Mouse (Mus musculus) C2C12 (cell line): Measurements from ENCODE around the gene Fos. TPM values are rescaled to one million over a fixed set of nuclear protein-coding genes. Genes with fewer than 3 reads are reported as not detected.

ENCODE experiments used
- H3K27me3 ChIP-seq: one replicate; pipeline ENCODE4 v1.6.1; 2011; ENCODE audit not compliant: control insufficient read depth, insufficient read depth, insufficient read length
- H3K36me3 ChIP-seq: one replicate; pipeline ENCODE4 v1.6.1; 2011; ENCODE audit not compliant: control insufficient read depth, insufficient read depth
- H3K4me3 ChIP-seq: one replicate; pipeline ENCODE4 v1.5.1; 2011; ENCODE audit warnings: mild to moderate bottlenecking, control low read depth; ENCODE audit not compliant: poor library complexity, insufficient read depth, severe bottlenecking
- H3K79me2 ChIP-seq: one replicate; pipeline ENCODE4 v1.6.1; 2011; ENCODE audit not compliant: control insufficient read depth, insufficient read depth
- H3K79me3 ChIP-seq: one replicate; pipeline ENCODE4 v1.6.1; 2011; ENCODE audit warnings: low read depth, control low read depth
- H3ac ChIP-seq: one replicate; pipeline ENCODE3; 2011; ENCODE audit warnings: low read depth; ENCODE audit not compliant: control insufficient read depth, insufficient read length
- CEBPB ChIP-seq: IDR thresholded peaks from one replicate; pipeline ENCODE4 v1.6.1; 2011; ENCODE audit warnings: low read depth, mild to moderate bottlenecking, control low read depth, moderate library complexity
- CTCF ChIP-seq: IDR thresholded peaks from one replicate; pipeline ENCODE4 v1.5.1; 2011; ENCODE audit not compliant: control insufficient read depth, insufficient read depth, insufficient read length
- FOSL1 ChIP-seq: IDR thresholded peaks from one replicate; pipeline ENCODE4 v1.8.0; 2011; ENCODE audit warnings: mild to moderate bottlenecking, low read length; ENCODE audit not compliant: poor library complexity, insufficient read depth, severe bottlenecking
- MAX ChIP-seq: IDR thresholded peaks from one replicate; pipeline ENCODE4 v1.6.1; 2011; ENCODE audit warnings: mild to moderate bottlenecking, control low read depth
- MYOD1 ChIP-seq: IDR thresholded peaks from one replicate; pipeline ENCODE4 v1.6.1; 2011; ENCODE audit warnings: low read depth; ENCODE audit not compliant: control insufficient read depth, insufficient read length
- MYOG ChIP-seq: IDR thresholded peaks from one replicate; pipeline ENCODE4 v1.6.1; 2011; ENCODE audit not compliant: control insufficient read depth, insufficient read length; ENCODE audit errors: extremely low read depth
- USF1 ChIP-seq: IDR thresholded peaks from one replicate; pipeline ENCODE4 v1.6.1; 2011; ENCODE audit warnings: low read depth, mild to moderate bottlenecking, control low read depth, moderate library complexity
- polyA plus RNA-seq: library from polyadenylated mRNA; unstranded; fragments of >200 nt; fragmentation: generic; extraction: Trizol; gene quantifications from one replicate; pipeline ENCODE4 v1.2.1, GENCODE M21; 2012; ENCODE audit warnings: missing spikeins

Fos gene
- polyA plus RNA-seq, 1 experiment, result 2.7 TPM

DNA sequence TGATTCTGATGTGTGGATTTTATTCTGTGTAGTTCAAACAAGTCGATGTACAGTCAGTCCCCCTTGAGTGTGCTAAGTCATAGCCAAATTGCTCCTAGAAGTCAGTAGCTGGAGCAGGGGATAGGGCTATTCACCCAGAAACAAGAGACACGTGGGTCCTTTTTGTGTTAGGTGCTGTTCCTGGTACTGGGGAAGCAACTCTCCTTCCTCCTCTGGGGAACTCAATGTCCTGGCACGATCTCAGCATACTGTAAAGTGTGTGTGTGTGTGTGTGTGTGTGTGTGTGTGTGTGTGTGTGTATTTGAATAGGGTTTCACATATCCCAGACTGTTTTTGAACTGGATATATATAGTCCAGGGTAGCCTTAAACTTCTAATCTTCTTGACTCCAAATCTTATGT lies 8.8 kb upstream of the Fos start:
- no peaks in the 10 kb centered on the region for H3K27me3 ChIP-seq
- no peaks in the 10 kb centered on the region for H3K79me3 ChIP-seq
- H3K4me3 ChIP-seq, result no peak overlapping the region
- H3K79me2 ChIP-seq, result no peaks in the 10 kb centered on the region
- TF ChIP-seq CTCF (no peak), USF1 (no peak)
- H3K36me3 ChIP-seq, result no peaks in the 10 kb centered on the region
- H3ac ChIP-seq, result no peak overlapping the region

DNA sequence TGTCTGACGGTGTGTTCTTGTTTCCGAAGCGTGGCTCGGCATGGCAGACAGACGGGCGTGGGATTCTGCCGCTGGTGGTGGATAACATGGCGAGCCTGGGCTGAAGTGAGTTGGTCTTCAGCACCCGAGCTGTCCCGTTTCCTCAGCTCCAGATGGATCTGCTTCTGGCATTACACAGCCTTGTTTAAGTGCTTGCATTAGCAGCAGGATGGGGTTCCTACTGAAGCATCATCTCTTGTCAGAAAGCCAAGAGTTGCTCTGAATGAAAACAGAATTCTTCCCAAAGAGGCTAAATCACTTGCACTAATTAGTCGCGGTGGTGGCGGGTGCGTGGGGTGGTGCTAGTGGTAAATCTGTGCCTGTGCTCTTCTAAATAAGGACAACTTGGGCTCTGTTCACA lies 5.8 kb upstream of the Fos start:
- TF ChIP-seq CEBPB, result no peak
- no peak for TF ChIP-seq MAX
- TF ChIP-seq MYOG, result no peak
- no peak for TF ChIP-seq FOSL1
- no peak for TF ChIP-seq MYOD1
- no peak for TF ChIP-seq USF1
- no peak for TF ChIP-seq CTCF
- Histone ChIP-seq H3K4me3 (no peak overlapping the region), H3ac (no peak overlapping the region), H3K36me3 (no peaks in the 10 kb centered on the region), H3K79me2 (no peaks in the 10 kb centered on the region), H3K27me3 (no peaks in the 10 kb centered on the region), H3K79me3 (no peaks in the 10 kb centered on the region)

DNA sequence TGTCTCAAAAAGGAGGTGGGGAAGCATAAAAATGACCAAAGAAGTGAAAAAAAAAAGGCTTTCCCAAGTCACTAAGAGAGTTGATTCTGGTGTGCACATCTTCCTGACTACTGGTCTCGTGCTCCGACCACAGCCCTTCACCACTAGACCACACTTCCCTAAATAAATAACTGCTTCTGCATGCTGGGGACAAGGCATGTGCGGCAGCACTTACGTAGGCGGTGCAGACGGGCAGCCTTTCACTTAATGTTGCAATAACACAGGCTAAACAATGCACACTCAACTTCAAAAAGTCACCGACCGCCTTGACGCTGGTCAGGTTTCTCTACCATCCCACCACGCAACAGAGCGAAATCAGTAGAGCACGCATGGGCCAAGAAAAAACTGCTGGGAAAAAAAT lies 5.0 kb upstream of the Fos start:
- TF ChIP-seq MAX (no peak), MYOG (no peak), MYOD1 (no peak), USF1 (no peak), CEBPB (peak; percentile 30)
- Histone ChIP-seq H3K36me3 (no peaks in the 10 kb centered on the region), H3K79me3 (no peaks in the 10 kb centered on the region), H3K4me3 (no peak overlapping the region), H3ac (no peak overlapping the region), H3K79me2 (no peaks in the 10 kb centered on the region), H3K27me3 (no peaks in the 10 kb centered on the region)

DNA sequence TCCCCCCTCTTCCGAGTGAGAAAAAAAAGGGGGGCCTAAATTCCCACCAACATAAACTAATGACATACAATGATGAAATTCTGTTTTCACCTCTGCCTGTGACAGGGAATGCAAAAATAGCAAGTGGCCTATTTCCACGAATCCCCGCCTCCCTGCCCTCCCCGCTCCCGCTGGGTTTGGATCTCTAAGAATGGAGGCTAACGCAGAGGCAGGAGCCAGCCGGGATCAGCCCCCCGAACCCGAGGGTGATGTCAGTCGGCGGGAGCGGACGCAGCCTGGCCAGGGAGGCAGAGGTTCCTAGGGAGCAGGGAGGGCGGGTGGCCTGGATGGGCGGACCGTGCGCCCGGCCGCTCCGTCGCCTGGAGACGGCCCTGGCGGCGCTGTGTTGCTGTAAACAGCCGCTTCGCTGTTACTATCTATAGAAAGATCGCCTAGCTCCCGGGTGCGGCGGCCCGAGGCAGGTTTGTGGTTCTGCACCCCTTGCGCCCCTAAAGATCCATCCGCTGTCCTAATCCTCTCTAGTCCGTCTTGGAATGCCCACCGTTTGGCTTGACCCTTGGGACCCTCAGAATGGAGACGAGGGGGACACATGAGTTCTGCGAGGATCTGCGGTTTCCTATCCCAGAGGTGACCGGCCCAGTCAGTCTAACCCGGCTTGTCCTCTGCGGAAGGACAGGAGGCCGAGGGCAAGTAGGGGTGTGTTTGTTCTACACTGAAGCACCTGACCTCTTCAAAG lies 1.6 kb upstream of the Fos start:
- H3K27me3 ChIP-seq, result no peaks in the 10 kb centered on the region
- no peaks in the 10 kb centered on the region for H3K36me3 ChIP-seq
- TF ChIP-seq USF1, result no peak
- peak; percentile 5 for TF ChIP-seq CTCF
- TF ChIP-seq MYOG, result no peak
- no peak for TF ChIP-seq FOSL1
- H3K79me3 ChIP-seq, result no peaks in the 10 kb centered on the region
- H3K79me2 ChIP-seq, result no peaks in the 10 kb centered on the region
- peak overlapping the region; percentile 57 for H3ac ChIP-seq
- peak overlapping the region; percentile 18 for H3K4me3 ChIP-seq

DNA sequence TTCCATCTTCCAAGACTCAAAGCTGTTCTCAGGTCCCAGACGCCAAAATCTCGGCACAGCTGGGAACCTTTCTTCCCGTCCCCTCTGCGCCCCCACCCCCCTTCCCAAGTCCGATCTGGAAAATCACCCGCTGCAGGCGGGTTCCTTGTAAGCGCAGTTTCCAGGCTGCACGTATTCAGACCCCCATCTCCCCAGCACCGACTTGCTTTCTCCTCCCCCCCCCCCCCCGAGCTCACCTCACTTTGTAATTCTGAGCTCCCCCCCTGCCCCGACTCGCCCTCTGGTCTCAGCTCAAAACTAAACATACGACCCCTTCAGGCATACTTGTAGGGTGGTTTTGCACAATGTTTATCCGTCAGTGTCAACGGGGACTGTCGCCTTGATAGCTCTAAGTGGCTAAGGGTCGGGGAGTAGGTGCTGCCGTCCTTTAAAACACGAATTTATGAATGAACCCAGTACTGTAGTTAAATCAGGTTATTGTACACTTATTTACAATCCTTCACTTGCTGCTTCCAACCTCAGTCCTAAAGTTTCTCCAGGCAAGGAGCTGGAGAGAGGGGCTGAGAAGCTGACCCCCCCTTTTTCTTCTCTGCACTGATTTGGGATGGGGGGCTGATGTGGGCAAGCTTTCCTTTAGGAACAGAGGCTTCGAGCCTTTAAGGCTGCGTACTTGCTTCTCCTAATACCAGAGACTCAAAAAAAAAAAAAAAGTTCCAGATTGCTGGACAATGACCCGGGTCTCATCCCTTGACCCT lies 857 bp upstream of the Fos start:
- no peaks in the 10 kb centered on the region for H3K27me3 ChIP-seq
- H3K79me3 ChIP-seq, result no peaks in the 10 kb centered on the region
- TF ChIP-seq MAX, result no peak
- no peak for TF ChIP-seq FOSL1
- TF ChIP-seq MYOG, result no peak
- no peak for TF ChIP-seq USF1
- no peak for TF ChIP-seq CTCF
- TF ChIP-seq CEBPB, result no peak
- no peak for TF ChIP-seq MYOD1
- H3K4me3 ChIP-seq, result peak overlapping the region; percentile 44
- no peaks in the 10 kb centered on the region for H3K36me3 ChIP-seq
- no peaks in the 10 kb centered on the region for H3K79me2 ChIP-seq
- peak overlapping the region; percentile 46 for H3ac ChIP-seq
